Mouse (Mus musculus): Measurements from ENCODE around the gene Grik1. TPM values are rescaled to one million over a fixed set of nuclear protein-coding genes. Genes with fewer than 3 reads are reported as not detected.

Gene Grik1
- total RNA-seq, 1 experiment from 2014 or later = not detected

GRCm38 (mm10) chr16:88174083-88174721, 115.9 kb downstream of the Grik1 start:
- no peak for ATAC-seq (ENCODE audit: extremely low read depth, insufficient number of reproducible peaks, low FRiP score, poor library complexity, severe bottlenecking)

- ATAC-seq (ENCODE audit: extremely low read depth, insufficient number of reproducible peaks, low FRiP score, poor library complexity, severe bottlenecking) = no peak
Measured at GRCm38 (mm10) chr16:88166547-88166946, 123.5 kb downstream of the Grik1 start.

- no peak for ATAC-seq (ENCODE audit: extremely low read depth, insufficient number of reproducible peaks, low FRiP score, poor library complexity, severe bottlenecking)
Measured at GRCm38 (mm10) chr16:88142574-88142973, 147.5 kb downstream of the Grik1 start.

GRCm38 (mm10) chr16:88142136-88142535, 147.9 kb downstream of the Grik1 start:
- ATAC-seq (ENCODE audit: extremely low read depth, insufficient number of reproducible peaks, low FRiP score, poor library complexity, severe bottlenecking) = no peak

- ATAC-seq (ENCODE audit: extremely low read depth, insufficient number of reproducible peaks, low FRiP score, poor library complexity, severe bottlenecking) = no peak
Measured at GRCm38 (mm10) chr16:88141594-88141993, 148.5 kb downstream of the Grik1 start.

- no peak for ATAC-seq (ENCODE audit: extremely low read depth, insufficient number of reproducible peaks, low FRiP score, poor library complexity, severe bottlenecking)
Measured at GRCm38 (mm10) chr16:88138913-88139312, 151.2 kb downstream of the Grik1 start.

- no peak for ATAC-seq (ENCODE audit: extremely low read depth, insufficient number of reproducible peaks, low FRiP score, poor library complexity, severe bottlenecking)
Measured at GRCm38 (mm10) chr16:88132919-88133318, 157.1 kb downstream of the Grik1 start.

GRCm38 (mm10) chr16:88131103-88131502, 159.0 kb downstream of the Grik1 start:
- ATAC-seq (ENCODE audit: extremely low read depth, insufficient number of reproducible peaks, low FRiP score, poor library complexity, severe bottlenecking) = no peak

GRCm38 (mm10) chr16:88125098-88125497, 165.0 kb downstream of the Grik1 start:
- ATAC-seq (ENCODE audit: extremely low read depth, insufficient number of reproducible peaks, low FRiP score, poor library complexity, severe bottlenecking) = no peak

- ATAC-seq (ENCODE audit: extremely low read depth, insufficient number of reproducible peaks, low FRiP score, poor library complexity, severe bottlenecking) = no peak
Measured at GRCm38 (mm10) chr16:88112551-88113138, 177.4 kb downstream of the Grik1 start.

GRCm38 (mm10) chr16:88111459-88111858, 178.6 kb downstream of the Grik1 start:
- no peak for ATAC-seq (ENCODE audit: extremely low read depth, insufficient number of reproducible peaks, low FRiP score, poor library complexity, severe bottlenecking)

- ATAC-seq (ENCODE audit: extremely low read depth, insufficient number of reproducible peaks, low FRiP score, poor library complexity, severe bottlenecking) = no peak
Measured at GRCm38 (mm10) chr16:88094206-88094789, 195.8 kb downstream of the Grik1 start.

- ATAC-seq (ENCODE audit: extremely low read depth, insufficient number of reproducible peaks, low FRiP score, poor library complexity, severe bottlenecking) = no peak
Measured at GRCm38 (mm10) chr16:88087280-88087679, 202.8 kb downstream of the Grik1 start.

- no peak for ATAC-seq (ENCODE audit: extremely low read depth, insufficient number of reproducible peaks, low FRiP score, poor library complexity, severe bottlenecking)
Measured at GRCm38 (mm10) chr16:88074716-88075115, 215.3 kb downstream of the Grik1 start.

GRCm38 (mm10) chr16:88060936-88061335, 229.1 kb downstream of the Grik1 start:
- ATAC-seq (ENCODE audit: extremely low read depth, insufficient number of reproducible peaks, low FRiP score, poor library complexity, severe bottlenecking) = no peak

- ATAC-seq (ENCODE audit: extremely low read depth, insufficient number of reproducible peaks, low FRiP score, poor library complexity, severe bottlenecking) = no peak
Measured at GRCm38 (mm10) chr16:88048121-88048520, 241.9 kb downstream of the Grik1 start.

GRCm38 (mm10) chr16:88044321-88044720, 245.7 kb downstream of the Grik1 start:
- ATAC-seq (ENCODE audit: extremely low read depth, insufficient number of reproducible peaks, low FRiP score, poor library complexity, severe bottlenecking) = no peak

- no peak for ATAC-seq (ENCODE audit: extremely low read depth, insufficient number of reproducible peaks, low FRiP score, poor library complexity, severe bottlenecking)
Measured at GRCm38 (mm10) chr16:88042458-88042857, 247.6 kb downstream of the Grik1 start.

GRCm38 (mm10) chr16:88038503-88039091, 251.5 kb downstream of the Grik1 start:
- no peak for ATAC-seq (ENCODE audit: extremely low read depth, insufficient number of reproducible peaks, low FRiP score, poor library complexity, severe bottlenecking)

GRCm38 (mm10) chr16:87988805-87989204, 301.3 kb downstream of the Grik1 start:
- ATAC-seq (ENCODE audit: extremely low read depth, insufficient number of reproducible peaks, low FRiP score, poor library complexity, severe bottlenecking) = no peak

All from neutrophil, adult 5-6 weeks (primary cell).